Mouse (Mus musculus) bone marrow, adult 2 months (tissue): ENCODE measurements around the gene Ago3.

Experiments
- CTCF ChIP-seq: fragments of 200-500 bp; IDR thresholded peaks from 2 replicates; pipeline ENCODE4 v1.5.1; 2011; ENCODE audit warnings: low read length, control low read depth; ENCODE audit not compliant: control insufficient read depth, insufficient read depth
- POLR2A ChIP-seq: fragments of 200-500 bp; IDR thresholded peaks from 2 replicates; pipeline ENCODE4 v1.6.1; 2011; ENCODE audit warnings: low read depth, mild to moderate bottlenecking, control low read depth, low read length, borderline replicate concordance; ENCODE audit not compliant: control insufficient read depth

GRCm38 (mm10) chr4:126330295-126330694 lies 99.1 kb downstream of the Ago3 start:
- TF ChIP-seq CTCF (no peak), POLR2A (no peak)
